23 mouse cellular contexts compared by ENCODE assay signal in genomic region chr7:112587449-112587848, GRCm38 (mm10).
DNase-seq lines count a peak whose midpoint lies in the region; ATAC-seq and TF ChIP-seq lines count a peak whose summit lies in the region.
"Had no signal": no experiment of that assay in that cellular context is flagged by ENCODE, and none has a peak within 500 bp of the region (broad histone marks: within the 10 kb centered on the region; RNA-seq: fewer than 3 reads in every experiment).

No protein-coding gene starts in this region.

- TF ChIP-seq CTCF in lung, postnatal 0 days (IDR thresholded peaks at IDR 0.05): no peak

- TF ChIP-seq EP300 in lung, postnatal 0 days (IDR thresholded peaks at IDR 0.05): no peak

- DNase-seq in lung, postnatal 0 days (ENCODE audit: low spot score): no peak
- DNase-seq in lung, postnatal 10 days: no peak
- DNase-seq in B cell, adult 2 months: no peak
- DNase-seq: adrenal gland, adult 8-10 months; adrenal gland, postnatal 14 days; adrenal gland, postnatal 36 days; cerebellum, adult 11-12 months; cerebellum, adult 2 months; cerebellum, adult 9-10 months; cerebellum, postnatal 10 days; cerebellum, postnatal 25 days; forebrain, postnatal 0 days had no signal

- WGBS in lung, postnatal 0 days: 11% methylated on average over 1 of the region's 1 CpGs
- 41% methylated on average over 1 of the region's 1 CpGs for WGBS in intestine, embryonic 16.5 days
- 83% methylated on average over 1 of the region's 1 CpGs for WGBS in hindbrain, embryonic 12.5 days

- no peaks in the 10 kb centered on the region for H3K27me3 ChIP-seq in lung, postnatal 0 days (replicated peaks; ENCODE audit: insufficient read depth, low read length)
- no peaks in the 10 kb centered on the region for H3K27me3 ChIP-seq in intestine, embryonic 16.5 days (replicated peaks; ENCODE audit: control insufficient read depth, insufficient read depth, low read length)
- no peaks in the 10 kb centered on the region for H3K27me3 ChIP-seq in hindbrain, embryonic 12.5 days
- H3K27me3 ChIP-seq: CH12.LX; embryonic facial prominence, embryonic 12.5 days; forebrain, embryonic 13.5 days; forebrain, embryonic 15.5 days; Patski had no signal

- H3K9me3 ChIP-seq in lung, postnatal 0 days (ENCODE audit: low read length): no peaks in the 10 kb centered on the region
- peaks cover 4% of the 10 kb centered on the region; the same call in 1 of the 2 replicates for H3K9me3 ChIP-seq in intestine, embryonic 16.5 days (ENCODE audit: control insufficient read depth, low read length)
- peaks cover 5% of the 10 kb centered on the region; the same call in 1 of the 2 replicates for H3K9me3 ChIP-seq in hindbrain, embryonic 12.5 days (replicated peaks)
- H3K9me3 ChIP-seq: embryonic facial prominence, embryonic 10.5 days; forebrain, embryonic 15.5 days had no signal

- H3K9ac ChIP-seq in lung, postnatal 0 days (replicated peaks; ENCODE audit: low read depth): no peak overlapping the region
- no peak overlapping the region for H3K9ac ChIP-seq in intestine, embryonic 16.5 days (ENCODE audit: low read depth, low read length)
- no peak overlapping the region for H3K9ac ChIP-seq in hindbrain, embryonic 12.5 days
- H3K9ac ChIP-seq: embryonic facial prominence, embryonic 12.5 days; forebrain, embryonic 13.5 days; forebrain, embryonic 15.5 days; forebrain, postnatal 0 days had no signal

- ATAC-seq in lung, postnatal 0 days: peak; percentile 33
- peak; percentile 65; the same call in 1 of the 2 replicates for ATAC-seq in intestine, embryonic 16.5 days
- no peak for ATAC-seq in hindbrain, embryonic 12.5 days (ENCODE audit: low FRiP score)
- ATAC-seq: activated CD4-positive, CD25-positive, alpha-beta regulatory T cell, adult 4 months; CD4-positive, CD25-positive, alpha-beta regulatory T cell, adult 4 months; forebrain, embryonic 13.5 days; forebrain, embryonic 15.5 days; forebrain, postnatal 0 days; Patski had no signal

- no peak overlapping the region for H3K27ac ChIP-seq in lung, postnatal 0 days (ENCODE audit: low read length)
- H3K27ac ChIP-seq in intestine, embryonic 16.5 days (ENCODE audit: low read length): no peak overlapping the region
- H3K27ac ChIP-seq in hindbrain, embryonic 12.5 days: no peak overlapping the region
- H3K27ac ChIP-seq: embryonic facial prominence, embryonic 10.5 days; embryonic facial prominence, embryonic 12.5 days; forebrain, embryonic 13.5 days; forebrain, embryonic 15.5 days had no signal

- H3K4me1 ChIP-seq in lung, postnatal 0 days (ENCODE audit: insufficient read depth, low read depth, low read length): no peaks in the 10 kb centered on the region
- peaks cover 6% of the 10 kb centered on the region for H3K4me1 ChIP-seq in intestine, embryonic 16.5 days (ENCODE audit: control insufficient read depth, insufficient read depth, low read length)
- 0 out of 2 replicates have a peak, but pooled peaks cover 10% of the 10 kb centered on the region for H3K4me1 ChIP-seq in hindbrain, embryonic 12.5 days

- H3K4me2 ChIP-seq in lung, postnatal 0 days (replicated peaks; ENCODE audit: low read depth, low read length): no peak overlapping the region
- no peak overlapping the region for H3K4me2 ChIP-seq in intestine, embryonic 16.5 days (ENCODE audit: low read depth, low read length)
- no peak overlapping the region for H3K4me2 ChIP-seq in hindbrain, embryonic 12.5 days (replicated peaks)
- H3K4me2 ChIP-seq: embryonic facial prominence, embryonic 12.5 days; forebrain, embryonic 13.5 days; forebrain, embryonic 15.5 days had no signal

- H3K36me3 ChIP-seq in lung, postnatal 0 days (ENCODE audit: insufficient read depth, low read length): 0 out of 2 replicates have a peak, but pooled peaks cover 9% of the 10 kb centered on the region
- peaks cover 11% of the 10 kb centered on the region; the same call in 1 of the 2 replicates for H3K36me3 ChIP-seq in intestine, embryonic 16.5 days (ENCODE audit: control insufficient read depth, insufficient read depth, low read length)
- peaks cover 7% of the 10 kb centered on the region; the same call in 1 of the 2 replicates for H3K36me3 ChIP-seq in hindbrain, embryonic 12.5 days
- H3K36me3 ChIP-seq: forebrain, embryonic 15.5 days; G1E had no signal

- no peak overlapping the region for H3K4me3 ChIP-seq in lung, postnatal 0 days (ENCODE audit: low read depth, low read length)
- H3K4me3 ChIP-seq in intestine, embryonic 16.5 days (ENCODE audit: low read length): no peak overlapping the region
- no peak overlapping the region for H3K4me3 ChIP-seq in hindbrain, embryonic 12.5 days
- H3K4me3 ChIP-seq: embryonic facial prominence, embryonic 10.5 days; embryonic facial prominence, embryonic 12.5 days; forebrain, embryonic 13.5 days; forebrain, embryonic 15.5 days had no signal
